Mouse (Mus musculus): ENCODE measurements around the gene Zfp987. TPM values are rescaled to one million over a fixed set of nuclear protein-coding genes. Genes with fewer than 3 reads are reported as not detected.
A peak's percentile ranks its signal among the peaks of the same experiment; 100 is the strongest.
"Not testable (repeated sequence)": the region's sequence is repeated elsewhere in the genome, so short reads cannot be mapped to it uniquely, and the experiment has no call there.

The Zfp987 gene
- polyA plus RNA-seq (2016; fragmentation: Nextera tagmentation; extraction: Ambion mirVana) = 0.09 TPM in 1 of 2 replicates, not detected in the other

GRCm38 (mm10) chr4:146096998-146097397 lies at the start of gene Zfp987:
Gene Zfp987, plus strand, starts transcription at chr4:146097298.
- not testable (repeated sequence) for H3K27me3 ChIP-seq (ENCODE audit: insufficient read depth, poor library complexity, severe bottlenecking); DNase-seq (ENCODE audit: low spot score); H3K36me3 ChIP-seq; H3K9me3 ChIP-seq; H3K27ac ChIP-seq; H3K4me1 ChIP-seq; H3K4me3 ChIP-seq
- 76% methylated on average over 3 of the region's 3 CpGs for WGBS

GRCm38 (mm10) chr4:146052536-146052935 lies 44.6 kb upstream of the Zfp987 start:
- 81% methylated on average over 1 of the region's 1 CpGs for whole genome bisulfite sequencing
- not testable (repeated sequence) for H3K27me3 ChIP-seq (ENCODE audit: insufficient read depth, poor library complexity, severe bottlenecking); H3K4me1 ChIP-seq; H3K27ac ChIP-seq; H3K36me3 ChIP-seq; H3K4me3 ChIP-seq
- H3K9me3 ChIP-seq = peaks cover 37% of the 10 kb centered on the region
- DNase-seq (ENCODE audit: low spot score) = peak; percentile 47

GRCm38 (mm10) chr4:146053445-146053844 lies 43.7 kb upstream of the Zfp987 start:
- H3K4me3 ChIP-seq; H3K4me1 ChIP-seq; H3K36me3 ChIP-seq; H3K27me3 ChIP-seq (ENCODE audit: insufficient read depth, poor library complexity, severe bottlenecking); DNase-seq (ENCODE audit: low spot score); H3K27ac ChIP-seq: not testable (repeated sequence)
- H3K9me3 ChIP-seq = peaks cover 40% of the 10 kb centered on the region
- WGBS = 80% methylated on average over 2 of the region's 2 CpGs

GRCm38 (mm10) chr4:146055335-146055734 lies 41.8 kb upstream of the Zfp987 start:
- H3K4me3 ChIP-seq = no peak overlapping the region
- peak; percentile 51 for DNase-seq (ENCODE audit: low spot score)
- WGBS = 60% methylated on average over 2 of the region's 2 CpGs
- no peaks in the 10 kb centered on the region for H3K36me3 ChIP-seq
- peaks cover 50% of the 10 kb centered on the region for H3K9me3 ChIP-seq
- no peak overlapping the region for H3K27ac ChIP-seq
- H3K4me1 ChIP-seq = no peaks in the 10 kb centered on the region
- H3K27me3 ChIP-seq (ENCODE audit: insufficient read depth, poor library complexity, severe bottlenecking) = no peaks in the 10 kb centered on the region

GRCm38 (mm10) chr4:146058646-146059045 lies 38.5 kb upstream of the Zfp987 start:
- not testable (repeated sequence) for H3K4me3 ChIP-seq
- WGBS = 86% methylated on average over 12 of the region's 12 CpGs

GRCm38 (mm10) chr4:146059078-146059477 lies 38.0 kb upstream of the Zfp987 start:
- H3K4me1 ChIP-seq; H3K27me3 ChIP-seq (ENCODE audit: insufficient read depth, poor library complexity, severe bottlenecking); H3K27ac ChIP-seq; DNase-seq (ENCODE audit: low spot score); H3K36me3 ChIP-seq; H3K4me3 ChIP-seq: not testable (repeated sequence)
- H3K9me3 ChIP-seq = peaks cover 52% of the 10 kb centered on the region
- 81% methylated on average over 4 of the region's 4 CpGs for WGBS

More at GRCm38 (mm10) chr4:146058646-146059045, 38.5 kb upstream of the Zfp987 start:
- peaks cover 49% of the 10 kb centered on the region for H3K9me3 ChIP-seq
- peak; percentile 69 for DNase-seq (ENCODE audit: low spot score)
- not testable (repeated sequence) for H3K36me3 ChIP-seq; H3K27ac ChIP-seq; H3K4me1 ChIP-seq; H3K27me3 ChIP-seq (ENCODE audit: insufficient read depth, poor library complexity, severe bottlenecking)

- H3K4me1 ChIP-seq; H3K27ac ChIP-seq; H3K36me3 ChIP-seq; H3K4me3 ChIP-seq; H3K27me3 ChIP-seq (ENCODE audit: insufficient read depth, poor library complexity, severe bottlenecking): not testable (repeated sequence)
- 89% methylated on average over 25 of the region's 26 CpGs for WGBS
- peak; percentile 62 for DNase-seq (ENCODE audit: low spot score)
- peaks cover 55% of the 10 kb centered on the region for H3K9me3 ChIP-seq
Measured at GRCm38 (mm10) chr4:146059974-146060693, 37.0 kb upstream of the Zfp987 start.

- 87% methylated on average over 11 of the region's 11 CpGs for WGBS
- H3K27ac ChIP-seq; H3K27me3 ChIP-seq (ENCODE audit: insufficient read depth, poor library complexity, severe bottlenecking); H3K4me1 ChIP-seq; DNase-seq (ENCODE audit: low spot score); H3K4me3 ChIP-seq; H3K36me3 ChIP-seq: not testable (repeated sequence)
- H3K9me3 ChIP-seq = peaks cover 48% of the 10 kb centered on the region
Measured at GRCm38 (mm10) chr4:146061082-146061481, 36.0 kb upstream of the Zfp987 start.

GRCm38 (mm10) chr4:146062021-146062420 lies 35.1 kb upstream of the Zfp987 start:
- H3K27me3 ChIP-seq (ENCODE audit: insufficient read depth, poor library complexity, severe bottlenecking); H3K4me1 ChIP-seq; H3K27ac ChIP-seq; H3K36me3 ChIP-seq; H3K4me3 ChIP-seq: not testable (repeated sequence)
- peaks cover 44% of the 10 kb centered on the region for H3K9me3 ChIP-seq
- peak; percentile 22 for DNase-seq (ENCODE audit: low spot score)
- 92% methylated on average over 12 of the region's 12 CpGs for WGBS

- H3K27me3 ChIP-seq (ENCODE audit: insufficient read depth, poor library complexity, severe bottlenecking); H3K27ac ChIP-seq; H3K36me3 ChIP-seq; H3K4me1 ChIP-seq; H3K4me3 ChIP-seq: not testable (repeated sequence)
- H3K9me3 ChIP-seq = peaks cover 46% of the 10 kb centered on the region
- 75% methylated on average over 6 of the region's 6 CpGs for WGBS
- peak; percentile 56 for DNase-seq (ENCODE audit: low spot score)
Measured at GRCm38 (mm10) chr4:146063001-146063400, 34.1 kb upstream of the Zfp987 start.

- not testable (repeated sequence) for H3K27me3 ChIP-seq (ENCODE audit: insufficient read depth, poor library complexity, severe bottlenecking); H3K27ac ChIP-seq; H3K4me3 ChIP-seq; H3K36me3 ChIP-seq; DNase-seq (ENCODE audit: low spot score); H3K4me1 ChIP-seq
- H3K9me3 ChIP-seq = peaks cover 46% of the 10 kb centered on the region
- 87% methylated on average over 15 of the region's 15 CpGs for WGBS
Measured at GRCm38 (mm10) chr4:146063621-146064020, 33.5 kb upstream of the Zfp987 start.

- peaks cover 41% of the 10 kb centered on the region for H3K9me3 ChIP-seq
- not testable (repeated sequence) for H3K36me3 ChIP-seq; H3K27ac ChIP-seq; H3K4me1 ChIP-seq; H3K4me3 ChIP-seq; H3K27me3 ChIP-seq (ENCODE audit: insufficient read depth, poor library complexity, severe bottlenecking)
- peak; percentile 35 for DNase-seq (ENCODE audit: low spot score)
- WGBS = 70% methylated on average over 5 of the region's 5 CpGs
Measured at GRCm38 (mm10) chr4:146064807-146065206, 32.3 kb upstream of the Zfp987 start.

GRCm38 (mm10) chr4:146066932-146067580 lies 30.0 kb upstream of the Zfp987 start:
- H3K27ac ChIP-seq; H3K36me3 ChIP-seq; H3K27me3 ChIP-seq (ENCODE audit: insufficient read depth, poor library complexity, severe bottlenecking); H3K4me1 ChIP-seq: not testable (repeated sequence)
- DNase-seq (ENCODE audit: low spot score) = peak; percentile 75
- Histone ChIP-seq H3K9me3 (peaks cover 25% of the 10 kb centered on the region), H3K4me3 (peak overlapping the region; percentile 55)
- WGBS = 30% methylated on average over 42 of the region's 45 CpGs
